Mouse (Mus musculus): ENCODE data around the gene Fbxw19.

- TF ChIP-seq POLR2A (IDR thresholded peaks at IDR 0.05; ENCODE audit: insufficient read depth, low read length) (no peak), CTCF (IDR thresholded peaks at IDR 0.05; ENCODE audit: low read depth, low read length) (no peak), EP300 (IDR thresholded peaks at IDR 0.05; ENCODE audit: insufficient read depth, low read depth, low read length) (no peak)
These were observed 27.9 kb upstream of the Fbxw19 start for GRCm38 (mm10) chr9:109523385-109524064.

All from ES-Bruce4 (cell line).